Mouse (Mus musculus): ENCODE measurements at regions not wholly inside any gene's neighbourhood (a gene's known extent, or its start where the extent isn't known, plus 50 kb on each side); places are given as distances from the start of the nearest gene placed in this dataset.

GRCm38 (mm10) chr5:68361581-68362211, 330.1 kb downstream of the Grxcr1 start:
- WGBS (ENCODE audit: insufficient replicate concordance): 41% methylated on average over 3 of the region's 3 CpGs
- TF ChIP-seq EP300 (IDR thresholded peaks at IDR 0.05; ENCODE audit: low read depth) (no peak), CTCF (IDR thresholded peaks at IDR 0.05; ENCODE audit: low read depth) (no peak)
- no peaks in the 10 kb centered on the region for H3K27me3 ChIP-seq (ENCODE audit: control insufficient read depth, insufficient read depth, low read length)
- H3K27ac ChIP-seq: no peak overlapping the region
- DNase-seq (ENCODE audit: low read depth in 3 of 3, low spot score in 3 of 3) (no peak), ATAC-seq (ENCODE audit: insufficient read depth) (no peak)
- no peaks in the 10 kb centered on the region for H3K9me3 ChIP-seq (ENCODE audit: control insufficient read depth, low read length)
- no peaks in the 10 kb centered on the region for H3K36me3 ChIP-seq (replicated peaks; ENCODE audit: control insufficient read depth, insufficient read depth, low read depth)
- no peak overlapping the region for H3K4me2 ChIP-seq (ENCODE audit: low read depth)
- no peak overlapping the region for H3K4me3 ChIP-seq (ENCODE audit: insufficient read depth in 1 of 2, low read depth in 2 of 2, low read length in 2 of 2)
- no peak overlapping the region for H3K9ac ChIP-seq (replicated peaks)
- no peaks in the 10 kb centered on the region for H3K4me1 ChIP-seq (replicated peaks; ENCODE audit: control insufficient read depth in 2 of 2, insufficient read depth in 2 of 2, low read length in 1 of 2)

GRCm38 (mm10) chr5:68373082-68373481, 341.4 kb downstream of the Grxcr1 start:
- TF ChIP-seq EP300 (IDR thresholded peaks at IDR 0.05; ENCODE audit: low read depth) (no peak), CTCF (IDR thresholded peaks at IDR 0.05; ENCODE audit: low read depth) (no peak)
- H3K27me3 ChIP-seq (ENCODE audit: control insufficient read depth, insufficient read depth, low read length): no peaks in the 10 kb centered on the region
- WGBS (ENCODE audit: insufficient replicate concordance): 61% methylated on average over 2 of the region's 2 CpGs
- no peak overlapping the region for H3K4me2 ChIP-seq (ENCODE audit: low read depth)
- DNase-seq (ENCODE audit: low read depth in 3 of 3, low spot score in 3 of 3): no peak
- no peak overlapping the region for H3K4me3 ChIP-seq (ENCODE audit: insufficient read depth in 1 of 2, low read depth in 2 of 2, low read length in 2 of 2)
- H3K9ac ChIP-seq (replicated peaks): no peak overlapping the region
- no peaks in the 10 kb centered on the region for H3K36me3 ChIP-seq (replicated peaks; ENCODE audit: control insufficient read depth, insufficient read depth, low read depth)
- no peaks in the 10 kb centered on the region for H3K4me1 ChIP-seq (replicated peaks; ENCODE audit: control insufficient read depth in 2 of 2, insufficient read depth in 2 of 2, low read length in 1 of 2)
- no peaks in the 10 kb centered on the region for H3K9me3 ChIP-seq (ENCODE audit: control insufficient read depth, low read length)
- no peak for ATAC-seq (ENCODE audit: insufficient read depth)
- no peak overlapping the region for H3K27ac ChIP-seq

All from liver, embryonic 14.5 days (tissue).